Mouse (Mus musculus) natural killer cell, adult 2 months (primary cell): ENCODE measurements around the gene Pik3r1.
A peak's percentile ranks its signal among the peaks of the same experiment; 100 is the strongest.

Source experiments
- DNase-seq, 2 experiments: peaks; one replicate each; pipeline ENCODE4 v3.0.0; 2022; ENCODE audit warnings: low spot score in 2 of 2

The Pik3r1 gene

GRCm38 (mm10) chr13:101682378-101682777 lies 85.6 kb downstream of the Pik3r1 start:
- no peak for DNase-seq

- no peak for DNase-seq
Measured at GRCm38 (mm10) chr13:101680083-101680482, 87.9 kb downstream of the Pik3r1 start.

GRCm38 (mm10) chr13:101678984-101679383 lies 89.0 kb downstream of the Pik3r1 start:
- DNase-seq = no peak

- no peak for DNase-seq
Measured at GRCm38 (mm10) chr13:101678036-101678435, 90.0 kb downstream of the Pik3r1 start.

- no peak for DNase-seq
Measured at GRCm38 (mm10) chr13:101673876-101674275, 94.1 kb downstream of the Pik3r1 start.

GRCm38 (mm10) chr13:101668859-101669258 lies 99.2 kb downstream of the Pik3r1 start:
- peak in 1 of 2 experiments; percentile 21 for DNase-seq

GRCm38 (mm10) chr13:101664010-101664409 lies 104.0 kb downstream of the Pik3r1 start:
- DNase-seq = peak in 1 of 2 experiments; percentile 69

GRCm38 (mm10) chr13:101662900-101663299 lies 105.1 kb downstream of the Pik3r1 start:
- DNase-seq = no peak

- no peak for DNase-seq
Measured at GRCm38 (mm10) chr13:101661567-101661966, 106.5 kb downstream of the Pik3r1 start.

GRCm38 (mm10) chr13:101660187-101660586 lies 107.8 kb downstream of the Pik3r1 start:
- DNase-seq = no peak

GRCm38 (mm10) chr13:101652131-101652530 lies 115.9 kb downstream of the Pik3r1 start:
- DNase-seq = no peak

GRCm38 (mm10) chr13:101641632-101642031 lies 126.4 kb downstream of the Pik3r1 start:
- DNase-seq = no peak

- DNase-seq = no peak
Measured at GRCm38 (mm10) chr13:101635837-101636236, 132.2 kb downstream of the Pik3r1 start.

GRCm38 (mm10) chr13:101634420-101634819 lies 133.6 kb downstream of the Pik3r1 start:
- DNase-seq = no peak

GRCm38 (mm10) chr13:101633620-101634019 lies 134.4 kb downstream of the Pik3r1 start:
- no peak for DNase-seq

- peak in 1 of 2 experiments; percentile 28 for DNase-seq
Measured at GRCm38 (mm10) chr13:101632771-101633170, 135.2 kb downstream of the Pik3r1 start.

GRCm38 (mm10) chr13:101631561-101631960 lies 136.5 kb downstream of the Pik3r1 start:
- no peak for DNase-seq
